9 mouse cellular contexts compared by ENCODE assay signal in genomic region chr5:142880246-142880645, GRCm38 (mm10). TPM values are rescaled to one million over a fixed set of nuclear protein-coding genes. Genes with fewer than 3 reads are reported as not detected.
DNase-seq lines count a peak whose midpoint lies in the region; ATAC-seq and TF ChIP-seq lines count a peak whose summit lies in the region.
"Had no signal": no experiment of that assay in that cellular context is flagged by ENCODE, and none has a peak within 500 bp of the region (broad histone marks: within the 10 kb centered on the region; RNA-seq: fewer than 3 reads in every experiment).

No protein-coding gene starts in this region.

- H3K9ac ChIP-seq in hindbrain, embryonic 12.5 days, result peak overlapping the region; percentile 6; the same call in 1 of the 2 replicates
- H3K9ac ChIP-seq in midbrain, embryonic 13.5 days (replicated peaks), result peak overlapping the region; percentile 57

- TF ChIP-seq CTCF in gastrocnemius, adult 2 months (IDR thresholded peaks at IDR 0.05), result no peak
- TF ChIP-seq CTCF in brain, embryonic 14.5 days (IDR thresholded peaks at IDR 0.05; ENCODE audit: borderline replicate concordance, extremely low read depth, insufficient read depth, insufficient read length), result peak; percentile 3; the same call in 1 of the 2 replicates
- no peak for TF ChIP-seq CTCF in lung, adult 2 months (IDR thresholded peaks at IDR 0.05; ENCODE audit: insufficient read depth, low read length)

- no peak overlapping the region for H3K4me3 ChIP-seq in gastrocnemius, adult 2 months
- H3K4me3 ChIP-seq in hindbrain, embryonic 12.5 days, result no peak overlapping the region
- H3K4me3 ChIP-seq in midbrain, embryonic 13.5 days (replicated peaks), result no peak overlapping the region
- H3K4me3 ChIP-seq in lung, adult 2 months (replicated peaks; ENCODE audit: extremely low read depth, low read depth, low read length), result no peak overlapping the region

- no peaks in the 10 kb centered on the region for H3K9me3 ChIP-seq in hindbrain, embryonic 12.5 days (replicated peaks)
- no peaks in the 10 kb centered on the region for H3K9me3 ChIP-seq in midbrain, embryonic 13.5 days

- H3K4me1 ChIP-seq in hindbrain, embryonic 12.5 days, result peaks cover 26% of the 10 kb centered on the region
- H3K4me1 ChIP-seq in midbrain, embryonic 13.5 days (replicated peaks), result peaks cover 36% of the 10 kb centered on the region
- peaks cover 4% of the 10 kb centered on the region; the same call in 1 of the 2 replicates for H3K4me1 ChIP-seq in lung, adult 2 months (ENCODE audit: control insufficient read depth, insufficient read depth, low read length)

- ATAC-seq in hindbrain, embryonic 12.5 days (ENCODE audit: low FRiP score), result no peak
- ATAC-seq in midbrain, embryonic 13.5 days, result no peak

- H3K4me2 ChIP-seq in hindbrain, embryonic 12.5 days (replicated peaks), result no peak overlapping the region
- H3K4me2 ChIP-seq in midbrain, embryonic 13.5 days (replicated peaks), result no peak overlapping the region

- intact Hi-C loops in gastrocnemius, adult 2 months (cut with DNase I), result loop anchor here (1.0 kb wide), 1 partner anchor 52 kb away; no protein-coding TSS in a partner anchor
- intact Hi-C loops in gastrocnemius, postnatal 36 days (cut with DNase I), result no loop called here

- TF ChIP-seq POLR2A in brain, embryonic 14.5 days (IDR thresholded peaks at IDR 0.05; ENCODE audit: borderline replicate concordance, extremely low read depth, insufficient read depth, insufficient read length, poor library complexity, severe bottlenecking), result no peak
- TF ChIP-seq POLR2A in lung, adult 2 months (IDR thresholded peaks at IDR 0.05; ENCODE audit: borderline replicate concordance, extremely low read depth, low read depth, low read length), result no peak

- 74% methylated on average over 6 of the region's 6 CpGs for WGBS in hindbrain, embryonic 12.5 days
- WGBS in midbrain, embryonic 13.5 days, result 81% methylated on average over 6 of the region's 6 CpGs
- WGBS in lung, adult 2 months, result 82% methylated on average over 6 of the region's 6 CpGs

- peak overlapping the region; percentile 35; the same call in 1 of the 2 replicates for H3K27ac ChIP-seq in gastrocnemius, adult 2 months
- 0 out of 2 replicates have a peak overlapping the region, but pooled peaks have one; percentile 52 for H3K27ac ChIP-seq in hindbrain, embryonic 12.5 days
- H3K27ac ChIP-seq in midbrain, embryonic 13.5 days, result peak overlapping the region; percentile 73; the same call in 1 of the 2 replicates

- DNase-seq in gastrocnemius, adult 2 months, result peak; percentile 69
- no peak for DNase-seq in gastrocnemius, postnatal 36 days
- DNase-seq in brain, embryonic 14.5 days (ENCODE audit: low read depth), result no peak
- DNase-seq in thymus, postnatal 10 days (ENCODE audit: low spot score in 2 of 2), result no peak
- no peak for DNase-seq in lung, adult 2 months
- no peak for DNase-seq in spleen, adult 18-20 months
- DNase-seq: adrenal gland, adult 8-10 months had no signal

- H3K27me3 ChIP-seq in hindbrain, embryonic 12.5 days, result no peaks in the 10 kb centered on the region
- H3K27me3 ChIP-seq in midbrain, embryonic 13.5 days, result no peaks in the 10 kb centered on the region

- peaks cover 45% of the 10 kb centered on the region for H3K36me3 ChIP-seq in hindbrain, embryonic 12.5 days
- H3K36me3 ChIP-seq in midbrain, embryonic 13.5 days, result peaks cover 45% of the 10 kb centered on the region

RNA-seq across cellular contexts. Expression of gene Fbxl18, which starts 15.0 kb away (rescaled TPM):
- total RNA-seq in gastrocnemius, adult 2 months (2021), result 1 to 10 TPM; 5.8 to 6.2 TPM
- total RNA-seq in gastrocnemius, postnatal 36 days (2021), result 1 to 10 TPM; 5.7 to 6.0 TPM
- 28.5 and 34.8 TPM in 2 replicates for polyA plus RNA-seq in brain, embryonic 14.5 days (2012; rRNA removed)
- 24.6 and 26.9 TPM in 2 replicates for polyA plus RNA-seq in hindbrain, embryonic 12.5 days (2016; fragmentation: Nextera tagmentation; extraction: Ambion mirVana)
- 40.1 and 40.4 TPM in 2 replicates for polyA plus RNA-seq in midbrain, embryonic 13.5 days (2015; fragmentation: Nextera tagmentation; extraction: Ambion mirVana)
- 21.3 and 22.5 TPM in 2 replicates for polyA plus RNA-seq in lung, adult 2 months (2012; rRNA removed)

RNA-seq across cellular contexts. Expression of gene Actb, which starts 26.3 kb away (rescaled TPM):
- 100 to 1,000 TPM; 365 to 571 TPM for total RNA-seq in gastrocnemius, adult 2 months (2021)
- 100 to 1,000 TPM; 427 to 440 TPM for total RNA-seq in gastrocnemius, postnatal 36 days (2021)
- 3,867 and 5,124 TPM in 2 replicates for polyA plus RNA-seq in brain, embryonic 14.5 days (2012; rRNA removed)
- 14,392 and 16,600 TPM in 2 replicates for polyA plus RNA-seq in hindbrain, embryonic 12.5 days (2016; fragmentation: Nextera tagmentation; extraction: Ambion mirVana)
- polyA plus RNA-seq in midbrain, embryonic 13.5 days (2015; fragmentation: Nextera tagmentation; extraction: Ambion mirVana), result 15,567 and 17,404 TPM in 2 replicates
- polyA plus RNA-seq in lung, adult 2 months (2012; rRNA removed), result 5,708 and 6,451 TPM in 2 replicates
